In genomic region chr19:3564309-3564708, GRCm38 (mm10) we compare ENCODE assay signal across 11 mouse cellular contexts. TPM values are rescaled to one million over a fixed set of nuclear protein-coding genes. Genes with fewer than 3 reads are reported as not detected.
DNase-seq lines count a peak whose midpoint lies in the region; ATAC-seq lines count a peak whose summit lies in the region.
"Had no signal": no experiment of that assay in that cellular context is flagged by ENCODE, and none has a peak within 500 bp of the region (broad histone marks: within the 10 kb centered on the region; RNA-seq: fewer than 3 reads in every experiment).

No protein-coding gene starts in this region.

- H3K36me3 ChIP-seq in kidney, embryonic 16.5 days (ENCODE audit: insufficient read depth, low read length) = peaks cover 4% of the 10 kb centered on the region; the same call in 1 of the 2 replicates
- no peaks in the 10 kb centered on the region for H3K36me3 ChIP-seq in heart, embryonic 16.5 days (ENCODE audit: control insufficient read depth, insufficient read depth)
- no peaks in the 10 kb centered on the region for H3K36me3 ChIP-seq in forebrain, embryonic 14.5 days (ENCODE audit: control insufficient read depth, insufficient read depth, low read length)

- no peak for ATAC-seq in kidney, embryonic 16.5 days (ENCODE audit: low FRiP score, low TSS enrichment)
- peak; percentile 74 for ATAC-seq in heart, embryonic 16.5 days (replicated peaks; ENCODE audit: extremely low read depth, insufficient read depth, low FRiP score)
- no peak for ATAC-seq in forebrain, embryonic 14.5 days

- H3K4me1 ChIP-seq in kidney, embryonic 16.5 days (ENCODE audit: insufficient read depth, low read length) = 0 out of 2 replicates have a peak, but pooled peaks cover 4% of the 10 kb centered on the region
- peaks cover 56% of the 10 kb centered on the region for H3K4me1 ChIP-seq in heart, embryonic 16.5 days (ENCODE audit: control insufficient read depth, insufficient read depth, low read length)
- no peaks in the 10 kb centered on the region; the same call in 1 of the 2 replicates for H3K4me1 ChIP-seq in forebrain, embryonic 14.5 days (ENCODE audit: control insufficient read depth, insufficient read depth, low read length)

- WGBS in kidney, embryonic 16.5 days = 97% methylated on average over 3 of the region's 3 CpGs
- 12% methylated on average over 3 of the region's 3 CpGs for WGBS in heart, embryonic 16.5 days
- 82% methylated on average over 3 of the region's 3 CpGs for WGBS in forebrain, embryonic 14.5 days

- peak; percentile 40 for DNase-seq in kidney, postnatal 14 days
- peak; percentile 50 for DNase-seq in gastrocnemius, postnatal 25 days
- peak; percentile 57 for DNase-seq in lung, postnatal 25 days (ENCODE audit: low spot score)
- DNase-seq in ovary, postnatal 36 days (ENCODE audit: low spot score) = no peak
- no peak for DNase-seq in forebrain, embryonic 14.5 days (ENCODE audit: low spot score)
- DNase-seq: layer of hippocampus, postnatal 36 days; thymus, postnatal 25 days had no signal

- H3K4me2 ChIP-seq in kidney, embryonic 16.5 days (replicated peaks; ENCODE audit: low read depth, low read length) = no peak overlapping the region
- H3K4me2 ChIP-seq in heart, embryonic 16.5 days (ENCODE audit: low read depth, low read length) = peak overlapping the region; percentile 60
- H3K4me2 ChIP-seq in forebrain, embryonic 14.5 days (ENCODE audit: low read length) = no peak overlapping the region
- H3K4me2 ChIP-seq: embryonic facial prominence, embryonic 13.5 days; liver, embryonic 15.5 days had no signal

- no peak overlapping the region for H3K9ac ChIP-seq in kidney, embryonic 16.5 days (replicated peaks; ENCODE audit: low read length)
- H3K9ac ChIP-seq in heart, embryonic 16.5 days (ENCODE audit: low read length) = peak overlapping the region; percentile 41
- H3K9ac ChIP-seq in forebrain, embryonic 14.5 days (ENCODE audit: low read length) = no peak overlapping the region
- H3K9ac ChIP-seq: embryonic facial prominence, embryonic 13.5 days; liver, embryonic 15.5 days had no signal

- no peaks in the 10 kb centered on the region for H3K9me3 ChIP-seq in kidney, embryonic 16.5 days (ENCODE audit: low read length)
- no peaks in the 10 kb centered on the region for H3K9me3 ChIP-seq in heart, embryonic 16.5 days (replicated peaks; ENCODE audit: control insufficient read depth, low read length)
- no peaks in the 10 kb centered on the region for H3K9me3 ChIP-seq in forebrain, embryonic 14.5 days (replicated peaks; ENCODE audit: control insufficient read depth, low read length)
- H3K9me3 ChIP-seq: embryonic facial prominence, embryonic 13.5 days; liver, embryonic 15.5 days had no signal

- H3K27ac ChIP-seq in kidney, embryonic 16.5 days (ENCODE audit: low read length) = no peak overlapping the region
- H3K27ac ChIP-seq in heart, embryonic 16.5 days (ENCODE audit: low read length) = peak overlapping the region; percentile 89
- no peak overlapping the region for H3K27ac ChIP-seq in forebrain, embryonic 14.5 days (ENCODE audit: low read depth, low read length)
- H3K27ac ChIP-seq: embryonic facial prominence, embryonic 13.5 days; liver, embryonic 15.5 days had no signal

- H3K27me3 ChIP-seq in kidney, embryonic 16.5 days (ENCODE audit: insufficient read depth, low read length) = no peaks in the 10 kb centered on the region
- no peaks in the 10 kb centered on the region for H3K27me3 ChIP-seq in heart, embryonic 16.5 days (ENCODE audit: control insufficient read depth, insufficient read depth, low read length)
- no peaks in the 10 kb centered on the region for H3K27me3 ChIP-seq in forebrain, embryonic 14.5 days (replicated peaks; ENCODE audit: control insufficient read depth, insufficient read depth, low read length)
- H3K27me3 ChIP-seq: embryonic facial prominence, embryonic 13.5 days; liver, embryonic 15.5 days had no signal

- H3K4me3 ChIP-seq in kidney, embryonic 16.5 days (ENCODE audit: low read length) = no peak overlapping the region
- peak overlapping the region; percentile 30; the same call in 1 of the 2 replicates for H3K4me3 ChIP-seq in heart, embryonic 16.5 days (ENCODE audit: low read length)
- H3K4me3 ChIP-seq in forebrain, embryonic 14.5 days (ENCODE audit: low read depth, low read length) = no peak overlapping the region
- H3K4me3 ChIP-seq: embryonic facial prominence, embryonic 13.5 days; liver, embryonic 15.5 days had no signal

RNA-seq across cellular contexts. Expression of gene Ppp6r3, which starts 11.2 kb away (rescaled TPM):
- 67.7 and 68.7 TPM in 2 replicates for polyA plus RNA-seq in kidney, embryonic 16.5 days (2015; fragmentation: Nextera tagmentation; extraction: Ambion mirVana)
- total RNA-seq in gastrocnemius, postnatal 25 days (2021) = 10 to 100 TPM; 47.0 to 50.9 TPM
- 52.1 and 53.3 TPM in 2 replicates for polyA plus RNA-seq in heart, embryonic 16.5 days (2015; fragmentation: Nextera tagmentation; extraction: Ambion mirVana)
- polyA plus RNA-seq in forebrain, embryonic 14.5 days (2014; fragmentation: Nextera tagmentation; extraction: Ambion mirVana) = 59.9 and 62.4 TPM in 2 replicates

Comparison
In these comparisons a context has a peak if more than half of its experiments do, and no peak if none do; other contexts are left out.
1. DNase-seq: peak in kidney, postnatal 14 days (single experiment), gastrocnemius, postnatal 25 days (single experiment) and lung, postnatal 25 days (single experiment); none in ovary, postnatal 36 days (single experiment) and forebrain, embryonic 14.5 days (single experiment).